Mouse (Mus musculus): ENCODE data around the gene Cdc42se1. TPM values are rescaled to one million over a fixed set of nuclear protein-coding genes. Genes with fewer than 3 reads are reported as not detected.

Cdc42se1 gene
- total and polyA plus RNA-seq, 3 experiments, result 55.3 to 128 (median 71.1) TPM

DNA sequence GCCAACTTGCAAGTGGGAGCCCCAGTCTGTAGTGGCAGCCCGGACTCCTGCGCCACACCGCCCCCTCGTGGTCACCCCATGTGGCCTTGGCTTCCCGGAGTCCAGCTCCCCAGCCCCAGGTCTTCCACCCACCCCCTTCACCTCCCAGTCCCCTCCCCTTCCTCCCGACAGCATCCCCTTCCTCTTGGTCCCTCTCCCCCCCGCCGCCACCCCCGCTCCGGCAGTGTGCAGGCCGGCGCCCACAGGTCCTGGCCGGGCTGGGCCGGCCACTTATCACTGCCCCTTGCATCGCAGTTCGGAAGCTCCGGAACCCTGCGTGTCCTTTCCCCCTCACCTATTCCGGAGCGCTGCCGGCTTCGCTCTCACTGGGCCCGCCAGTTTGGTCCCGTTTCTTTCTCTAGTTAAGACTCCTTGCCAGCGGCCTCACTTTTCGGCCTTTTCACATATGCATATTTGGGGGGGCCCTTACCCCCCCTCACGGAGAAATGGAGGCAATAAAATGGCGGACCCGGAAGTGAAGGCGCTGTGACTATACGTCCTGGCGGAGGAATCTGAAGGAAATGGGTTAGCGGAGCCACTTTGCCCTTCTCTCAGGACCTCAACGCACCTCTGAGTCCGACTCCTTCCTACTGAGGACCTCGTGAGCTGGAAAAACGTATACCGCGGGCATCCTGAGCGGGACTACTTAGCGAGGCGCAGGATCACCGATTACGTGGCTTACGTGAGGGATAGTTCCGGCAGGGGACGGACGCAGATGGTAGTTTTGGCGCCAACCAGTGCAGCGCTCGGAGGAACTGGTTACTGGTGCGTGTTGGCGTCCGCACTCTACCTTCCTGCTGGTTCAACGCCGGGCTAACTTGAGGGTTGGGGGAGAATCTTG, 11.0 kb upstream of the Cdc42se1 start, which contains the start of gene Gabpb2:
Gabpb2 (minus strand) TSS at position 662 of the 880 bp plus-strand sequence.
- Histone ChIP-seq H3K36me3 (replicated peaks in 1 of 2; ENCODE audit: control insufficient read depth in 1 of 2, insufficient read depth in 1 of 2, low read length in 1 of 2) (peaks cover 32 to 60% of the 10 kb centered on the region in 2 experiments), H3K27me3 (replicated peaks) (no peaks in the 10 kb centered on the region), H3K9ac (ENCODE audit: insufficient read depth, low read depth) (peak within 1 kb of the TSS; percentile 99), H3K27ac (ENCODE audit: insufficient read depth, low read depth) (peak within 1 kb of the TSS; percentile 94), H3K4me2 (ENCODE audit: insufficient read depth, low read depth, poor library complexity, severe bottlenecking) (peak within 1 kb of the TSS; percentile 84), H3K9me3 (replicated peaks; ENCODE audit: low read length) (no peaks in the 10 kb centered on the region), H3K4me3 (replicated peaks in 1 of 3; ENCODE audit: low read depth in 2 of 3, low read length in 2 of 3, poor library complexity in 1 of 3) (peak within 1 kb of the TSS; percentile 61 to 89 (median 79)), H3K79me2 (replicated peaks; ENCODE audit: control insufficient read depth, extremely low read depth, insufficient read depth, poor library complexity, severe bottlenecking) (peaks cover 20% of the 10 kb centered on the region), H3K4me1 (ENCODE audit: control insufficient read depth in 1 of 2, insufficient read depth in 2 of 2) (peaks cover 0 to 29% of the 10 kb centered on the region in 2 experiments; a peak in 1 of 4 replicates)
- in situ Hi-C loops (cut with MboI; ENCODE audit: low pct_ligation_motif_present, low pct_unique_long_range_greater_than_20kb, low sequenced_read_pairs) (loop anchor here (10.0 kb wide), 1 partner anchor 73 kb away; the partner anchor contains the start of gene Tnfaip8l2), dilution Hi-C loops (cut with MboI; ENCODE audit: extremely low pct_ligation_motif_present, extremely low pct_unique_long_range_greater_than_20kb, low sequenced_read_pairs) (no loop called here)
- DNase-seq (ENCODE audit: extremely low read depth), result peak; percentile 96
- TF ChIP-seq IRF4 (IDR thresholded peaks at IDR 0.05; ENCODE audit: low read depth, low read length), result peak; percentile 74
- TF ChIP-seq JUND (conservative IDR thresholded peaks at IDR 0.05; ENCODE audit: low read depth, low read length), result 0 out of 2 replicates have a peak, but pooled peaks have one; percentile 33
- TF ChIP-seq ZNF384 (IDR thresholded peaks at IDR 0.05; ENCODE audit: low read depth, low read length), result no peak
- peak; percentile 97; the same call in 1 of the 2 replicates for TF ChIP-seq ELF1 (IDR thresholded peaks at IDR 0.05; ENCODE audit: low read depth, low read length)
- TF ChIP-seq POLR2A (IDR thresholded peaks at IDR 0.05; ENCODE audit: low read depth, low read length), result peak; percentile 83
- no peak for TF ChIP-seq MAFK (IDR thresholded peaks at IDR 0.05; ENCODE audit: insufficient replicate concordance, low read length)
- TF ChIP-seq USF2 (conservative IDR thresholded peaks at IDR 0.05; ENCODE audit: low read depth, low read length), result peak; percentile 19; the same call in 1 of the 2 replicates
- TF ChIP-seq ZKSCAN1 (IDR thresholded peaks at IDR 0.05; ENCODE audit: borderline replicate concordance, low read depth, low read length), result no peak
- TF ChIP-seq MYC (IDR thresholded peaks at IDR 0.05; ENCODE audit: low read depth, low read length), result peak; percentile 88; the same call in 1 of the 2 replicates
- TF ChIP-seq ZMIZ1 (IDR thresholded peaks at IDR 0.05; ENCODE audit: low read depth, low read length), result peak; percentile 75
- no peak for TF ChIP-seq PAX5 (IDR thresholded peaks at IDR 0.05; ENCODE audit: low read length)
- TF ChIP-seq CHD1 (IDR thresholded peaks at IDR 0.05; ENCODE audit: low read depth, low read length), result no peak; the same call in none of the 2 replicates
- TF ChIP-seq EP300 (IDR thresholded peaks at IDR 0.05; ENCODE audit: low read length), result no peak
- TF ChIP-seq USF1 (IDR thresholded peaks at IDR 0.05; ENCODE audit: low read depth, low read length), result no peak
- TF ChIP-seq BHLHE40 (IDR thresholded peaks at IDR 0.05; ENCODE audit: low read depth, low read length), result no peak
- peak; percentile 39 for TF ChIP-seq RAD21 (IDR thresholded peaks at IDR 0.05; ENCODE audit: low read depth, low read length)
- peak; percentile 71 for TF ChIP-seq TCF12 (IDR thresholded peaks at IDR 0.05; ENCODE audit: low read depth, low read length)
- peak; percentile 74; the same call in 1 of the 2 replicates for TF ChIP-seq CHD2 (IDR thresholded peaks at IDR 0.05; ENCODE audit: low read length)
- peak; percentile 75 for TF ChIP-seq UBTF (IDR thresholded peaks at IDR 0.05; ENCODE audit: low read depth, low read length)
- TF ChIP-seq MAZ (IDR thresholded peaks at IDR 0.05; ENCODE audit: low read depth, low read length), result peak; percentile 76
- TF ChIP-seq CTCF (conservative IDR thresholded peaks at IDR 0.05 in 1 of 2, IDR thresholded peaks at IDR 0.05 in 1 of 2; ENCODE audit: low read depth in 2 of 2, low read length in 2 of 2), result peak; percentile 29 to 87; a peak in 3 of 4 replicates
- peak; percentile 31; the same call in 1 of the 2 replicates for TF ChIP-seq MXI1 (IDR thresholded peaks at IDR 0.05; ENCODE audit: low read depth, low read length)
- peak; percentile 66 for TF ChIP-seq SMC3 (IDR thresholded peaks at IDR 0.05; ENCODE audit: low read depth, low read length)
- peak; percentile 75 for TF ChIP-seq NELFE (IDR thresholded peaks at IDR 0.05; ENCODE audit: low read depth, low read length)
- peak; percentile 66 for TF ChIP-seq MEF2A (IDR thresholded peaks at IDR 0.05; ENCODE audit: borderline replicate concordance, low read depth, low read length)
- TF ChIP-seq NRF1 (IDR thresholded peaks at IDR 0.05; ENCODE audit: low read depth, low read length), result peak; percentile 69
- peak; percentile 98 for TF ChIP-seq E2F4 (IDR thresholded peaks at IDR 0.05; ENCODE audit: insufficient replicate concordance, low read depth, low read length)
- peak; percentile 94 for TF ChIP-seq POLR2AphosphoS2 (IDR thresholded peaks at IDR 0.05; ENCODE audit: low read depth, low read length)
- no peak for TF ChIP-seq ZC3H11A (IDR thresholded peaks at IDR 0.05; ENCODE audit: low read depth, low read length)
- no peak for TF ChIP-seq JUN (IDR thresholded peaks at IDR 0.05; ENCODE audit: insufficient read depth, low read depth, low read length)
- peak; percentile 98 for TF ChIP-seq KAT2A (IDR thresholded peaks at IDR 0.05; ENCODE audit: insufficient replicate concordance, low read length)
- peak; percentile 65; the same call in 1 of the 2 replicates for TF ChIP-seq MAX (IDR thresholded peaks at IDR 0.05; ENCODE audit: low read length)
- peak; percentile 85 for TF ChIP-seq SIN3A (IDR thresholded peaks at IDR 0.05; ENCODE audit: low read length)
- 0 out of 2 replicates have a peak, but pooled peaks have one; percentile 6 for TF ChIP-seq ETS1 (conservative IDR thresholded peaks at IDR 0.05; ENCODE audit: low read depth, low read length)
- TF ChIP-seq RCOR1 (conservative IDR thresholded peaks at IDR 0.05; ENCODE audit: low read depth, low read length), result peak; percentile 19; the same call in 1 of the 2 replicates
- peak; percentile 77 for TF ChIP-seq HCFC1 (IDR thresholded peaks at IDR 0.05; ENCODE audit: low read depth, low read length)
- peak; percentile 91 for TF ChIP-seq TBP (conservative IDR thresholded peaks at IDR 0.05; ENCODE audit: low read depth, low read length)
